Mouse (Mus musculus) cortical plate, adult 2 months (tissue): ENCODE results near the gene Hes3.

Experiments used
- CTCF ChIP-seq: fragments of 200-500 bp; IDR thresholded peaks from 2 replicates; pipeline ENCODE4 v1.5.1; 2011; ENCODE audit warnings: mild to moderate bottlenecking, control low read depth, low read length; ENCODE audit not compliant: insufficient read depth; ENCODE audit errors: extremely low read depth
- POLR2A ChIP-seq: fragments of 200-500 bp; IDR thresholded peaks from 2 replicates; pipeline ENCODE4 v1.6.1; 2011; ENCODE audit warnings: mild to moderate bottlenecking, low read length, control low read depth; ENCODE audit not compliant: insufficient read depth; ENCODE audit errors: extremely low read depth

DNA sequence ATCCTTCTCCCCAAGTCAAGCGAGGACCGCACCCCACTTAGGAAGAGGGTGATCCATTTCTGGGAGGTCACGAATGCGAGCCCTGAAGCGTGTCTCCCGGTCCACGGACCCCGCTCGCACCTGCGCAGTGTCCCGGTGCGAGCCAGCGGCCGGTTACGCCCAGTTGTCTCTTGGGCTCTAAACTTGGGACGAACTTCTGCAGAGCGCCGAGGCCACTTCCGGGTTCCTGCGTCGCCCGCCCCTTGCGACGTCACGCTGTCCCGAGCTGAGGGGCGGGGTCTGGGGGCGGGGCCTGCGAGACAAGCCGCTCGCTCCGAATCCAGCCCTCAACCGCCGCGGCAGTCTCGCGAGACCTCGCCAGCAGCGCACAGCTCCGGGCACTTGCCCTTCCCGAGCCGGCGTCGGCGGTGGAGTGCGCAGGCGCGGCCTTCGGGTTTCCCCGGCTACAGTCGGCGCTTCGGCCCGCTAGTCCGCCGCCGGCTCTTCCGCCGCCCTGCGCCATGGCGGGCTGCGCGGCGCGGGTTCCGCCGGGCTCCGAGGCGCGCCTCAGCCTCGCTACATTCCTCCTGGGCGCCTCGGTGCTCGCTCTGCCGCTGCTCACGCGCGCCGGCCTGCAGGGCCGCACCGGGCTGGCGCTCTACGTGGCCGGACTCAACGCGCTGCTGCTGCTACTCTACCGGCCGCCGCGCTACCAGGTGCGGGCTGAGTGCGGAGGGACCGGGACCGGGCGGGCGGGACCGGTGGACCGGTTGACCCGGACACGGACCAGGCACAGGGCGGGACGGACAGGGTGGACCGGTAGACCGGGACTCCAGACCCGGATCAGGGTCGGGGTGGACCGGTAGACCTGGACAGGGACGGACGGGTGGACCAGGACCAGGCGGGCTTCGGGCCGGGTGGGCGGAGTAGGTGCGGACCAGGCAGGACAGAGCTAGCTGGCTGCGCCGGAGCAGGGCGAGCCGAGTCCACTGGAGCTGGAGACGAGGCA, 5.7 kb upstream of the Hes3 start, which contains the start of gene Icmt:
- no peak for TF ChIP-seq CTCF
- TF ChIP-seq POLR2A: peak; percentile 45; the same call in 1 of the 2 replicates
